Mouse (Mus musculus) olfactory bulb, adult 2 months (tissue): ENCODE data around the gene Olfr52.

Source experiments
- CTCF ChIP-seq: fragments of 200-500 bp; IDR thresholded peaks from 2 replicates; pipeline ENCODE4 v1.5.1; 2012; ENCODE audit warnings: low read depth, mild to moderate bottlenecking, low read length, moderate library complexity; ENCODE audit not compliant: insufficient read depth
- POLR2A ChIP-seq: fragments of 200-500 bp; IDR thresholded peaks from 2 replicates; pipeline ENCODE4 v1.6.1; 2012; ENCODE audit warnings: mild to moderate bottlenecking, low read depth, low read length, moderate library complexity; ENCODE audit not compliant: insufficient read depth

DNA sequence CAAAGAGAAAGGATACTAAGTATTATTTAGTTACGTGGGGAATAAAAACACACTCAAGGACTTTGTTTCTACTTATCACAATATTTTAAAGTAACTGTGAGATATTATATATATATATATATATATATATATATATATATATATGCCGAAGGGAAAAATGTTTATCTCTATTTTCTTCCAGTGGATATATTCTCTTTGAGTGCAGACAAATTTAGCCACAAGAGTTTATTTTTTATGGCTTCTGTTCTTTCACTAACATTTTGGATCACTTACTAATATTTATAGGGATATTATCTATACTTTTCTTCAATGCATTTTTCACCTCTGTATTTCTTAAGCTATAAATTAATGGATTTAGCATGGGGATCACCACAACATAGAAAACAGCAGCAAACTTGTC, 23.7 kb downstream of the Olfr52 start, which contains the start of gene Olfr1042:
- TF ChIP-seq CTCF = no peak
- no peak for TF ChIP-seq POLR2A
